In the genomic region with DNA sequence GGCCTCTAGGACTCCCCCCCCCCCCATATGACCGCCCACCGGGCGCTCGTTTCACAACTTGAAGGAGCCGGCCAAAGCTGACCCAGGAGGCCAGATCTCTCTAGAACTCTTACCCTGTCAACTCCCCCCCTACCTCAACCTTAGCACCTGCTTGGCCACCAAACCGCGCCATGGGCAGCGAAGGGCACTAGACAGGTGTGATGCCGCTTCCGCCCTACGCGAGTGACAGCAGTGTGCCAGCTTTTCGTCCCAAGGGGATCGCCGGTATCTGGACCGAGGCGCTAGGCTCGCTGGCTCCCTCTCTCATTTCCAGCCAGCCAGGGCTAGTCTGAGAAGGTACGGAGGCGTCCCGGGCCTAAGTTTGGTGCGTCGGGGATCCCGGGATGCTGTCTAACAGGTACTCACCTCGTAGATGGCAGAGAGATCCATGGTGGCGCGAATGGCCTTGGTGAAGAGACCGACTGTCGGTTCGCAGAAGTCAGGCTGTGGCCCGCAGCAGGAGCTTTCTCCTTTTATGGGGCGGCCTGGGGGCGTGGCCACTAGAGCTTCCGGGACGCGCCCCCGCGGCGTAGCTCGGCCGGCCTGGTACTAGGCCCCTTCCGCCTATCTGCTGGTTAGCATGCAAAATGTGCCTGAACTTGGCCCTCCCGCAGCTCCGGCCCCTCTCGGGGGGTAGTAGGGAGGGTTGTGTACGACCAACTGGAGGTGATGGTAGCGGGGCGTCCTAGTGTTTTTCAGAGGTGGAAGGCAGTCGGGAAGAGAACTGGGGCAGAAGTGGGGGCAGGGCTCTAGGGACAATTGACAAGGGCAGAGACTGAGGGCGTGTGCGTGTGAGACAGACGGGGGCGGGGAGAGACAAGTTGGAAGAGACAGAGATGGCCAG, we compare ENCODE assay signal across 8 mouse cellular contexts. TPM values are rescaled to one million over a fixed set of nuclear protein-coding genes. Genes with fewer than 3 reads are reported as not detected.
DNase-seq lines count a peak whose midpoint lies in the region; ATAC-seq and TF ChIP-seq lines count a peak whose summit lies in the region.

No protein-coding gene starts in this region.

- POLR2A ChIA-PET in Patski (lab: Charles Lee): interaction anchor here (1.4 to 4.6 kb wide), 2 partner anchors 7 to 13 kb away, joined by 5 to 14 read pairs; no protein-coding TSS in a partner anchor

- in situ Hi-C loops in Patski (cut with MboI; ENCODE audit: low pct_unique_long_range_greater_than_20kb): no loop called here

- no peaks in the 10 kb centered on the region for H3K9me3 ChIP-seq in hindbrain, embryonic 14.5 days (ENCODE audit: control insufficient read depth, low read length)

- peaks cover 36% of the 10 kb centered on the region for H3K4me1 ChIP-seq in hindbrain, embryonic 14.5 days (replicated peaks; ENCODE audit: control insufficient read depth, insufficient read depth, low read length)

- peak; percentile 29 for ATAC-seq in Patski
- ATAC-seq in hindbrain, embryonic 14.5 days (ENCODE audit: low FRiP score): peak; percentile 46
- peak; percentile 23 for ATAC-seq in megakaryocyte, adult 5-6 weeks (ENCODE audit: poor library complexity, severe bottlenecking)

- H3K36me3 ChIP-seq in hindbrain, embryonic 14.5 days (replicated peaks; ENCODE audit: control insufficient read depth, insufficient read depth): no peaks in the 10 kb centered on the region

- peak overlapping the region; percentile 53 for H3K4me3 ChIP-seq in hindbrain, embryonic 14.5 days (replicated peaks; ENCODE audit: low read length)
- H3K4me3 ChIP-seq in left cerebral cortex, adult 2 months: peak overlapping the region; percentile 54

- no peak for DNase-seq in Patski (ENCODE audit: low read depth, low spot score)
- peak; percentile 65 to 67 for DNase-seq in cerebellum, postnatal 14 days
- peak; percentile 62 to 78 for DNase-seq in frontal cortex, postnatal 25 days (ENCODE audit: low spot score in 2 of 2)
- peak; percentile 80 for DNase-seq in hindbrain, embryonic 14.5 days (ENCODE audit: low spot score)
- peak; percentile 78 to 82 for DNase-seq in left cerebral cortex, adult 2 months (ENCODE audit: extremely low spot score in 1 of 2, low spot score in 2 of 2)
- peak; percentile 80 for DNase-seq in right cerebral cortex, adult 18-20 months
- DNase-seq in urinary bladder, adult 2 months (ENCODE audit: low spot score): peak; percentile 97

- peak overlapping the region; percentile 56 for H3K27ac ChIP-seq in hindbrain, embryonic 14.5 days
- H3K27ac ChIP-seq in left cerebral cortex, adult 2 months: peak overlapping the region; percentile 84

- no peak for TF ChIP-seq CTCF in Patski (IDR thresholded peaks at IDR 0.05)
- TF ChIP-seq CTCF in left cerebral cortex, adult 2 months (IDR thresholded peaks at IDR 0.05): no peak

- intact Hi-C loops in left cerebral cortex, adult 2 months (cut with DNase I): no loop called here

- peak overlapping the region; percentile 83 for H3K4me2 ChIP-seq in hindbrain, embryonic 14.5 days (replicated peaks)

- WGBS in hindbrain, embryonic 14.5 days: under 1% methylated on average over 53 of the region's 53 CpGs

- peak overlapping the region; percentile 67 for H3K9ac ChIP-seq in hindbrain, embryonic 14.5 days

- H3K27me3 ChIP-seq in Patski: no peaks in the 10 kb centered on the region
- H3K27me3 ChIP-seq in hindbrain, embryonic 14.5 days (ENCODE audit: control insufficient read depth, insufficient read depth, low read length): no peaks in the 10 kb centered on the region

- CTCF ChIA-PET in Patski (lab: Charles Lee): interaction anchor here (1.5 kb wide), 1 partner anchor 31 kb away, joined by 5 read pairs; no protein-coding TSS in a partner anchor

RNA-seq across cellular contexts. Expression of a gene that starts 1.0 kb away (rescaled TPM):
- polyA plus RNA-seq in Patski (2021): 90.4 TPM
- 3.0 and 3.7 TPM in 2 replicates for polyA plus RNA-seq in hindbrain, embryonic 14.5 days (2014; fragmentation: Nextera tagmentation; extraction: Ambion mirVana)
- total RNA-seq in left cerebral cortex, adult 2 months (2021): 1 to 10 TPM; 2.3 to 2.8 TPM
- 350 and 368 TPM in 2 replicates for total RNA-seq in megakaryocyte, adult 5-6 weeks (2015)
- total RNA-seq in megakaryocyte, adult 5-6 weeks (2017): 118 and 143 TPM in 2 replicates
- polyA plus RNA-seq in urinary bladder, adult 2 months (2012; rRNA removed): 33.5 and 34.1 TPM in 2 replicates

RNA-seq across cellular contexts. Expression of a gene that starts 6.6 kb away (rescaled TPM):
- 45.3 TPM for polyA plus RNA-seq in Patski (2021)
- 21.5 and 25.5 TPM in 2 replicates for polyA plus RNA-seq in hindbrain, embryonic 14.5 days (2014; fragmentation: Nextera tagmentation; extraction: Ambion mirVana)
- 1 to 10 TPM; 7.1 to 7.7 TPM for total RNA-seq in left cerebral cortex, adult 2 months (2021)
- 11.5 and 15.2 TPM in 2 replicates for total RNA-seq in megakaryocyte, adult 5-6 weeks (2015)
- total RNA-seq in megakaryocyte, adult 5-6 weeks (2017): 6.1 and 6.3 TPM in 2 replicates
- 11.7 and 23.9 TPM in 2 replicates for polyA plus RNA-seq in urinary bladder, adult 2 months (2012; rRNA removed)

RNA-seq across cellular contexts. Expression of a gene that starts 13.5 kb away (rescaled TPM):
- polyA plus RNA-seq in Patski (2021): 32.4 TPM
- 39.2 and 44.5 TPM in 2 replicates for polyA plus RNA-seq in hindbrain, embryonic 14.5 days (2014; fragmentation: Nextera tagmentation; extraction: Ambion mirVana)
- total RNA-seq in left cerebral cortex, adult 2 months (2021): 10 to 100 TPM; 18.1 to 18.8 TPM
- total RNA-seq in megakaryocyte, adult 5-6 weeks (2015): 14.7 and 15.4 TPM in 2 replicates
- total RNA-seq in megakaryocyte, adult 5-6 weeks (2017): 9.0 and 9.4 TPM in 2 replicates
- 25.6 and 30.8 TPM in 2 replicates for polyA plus RNA-seq in urinary bladder, adult 2 months (2012; rRNA removed)

RNA-seq across cellular contexts. Expression of a gene that starts 13.7 kb away (rescaled TPM):
- 104 TPM for polyA plus RNA-seq in Patski (2021)
- polyA plus RNA-seq in hindbrain, embryonic 14.5 days (2014; fragmentation: Nextera tagmentation; extraction: Ambion mirVana): 73.9 and 74.3 TPM in 2 replicates
- total RNA-seq in left cerebral cortex, adult 2 months (2021): 10 to 100 TPM; 65.7 to 66.8 TPM
- total RNA-seq in megakaryocyte, adult 5-6 weeks (2015): 42.1 and 46.8 TPM in 2 replicates
- total RNA-seq in megakaryocyte, adult 5-6 weeks (2017): 129 and 153 TPM in 2 replicates
- polyA plus RNA-seq in urinary bladder, adult 2 months (2012; rRNA removed): 108 and 130 TPM in 2 replicates

RNA-seq across cellular contexts. Expression of a gene that starts 28.6 kb away (rescaled TPM):
- polyA plus RNA-seq in Patski (2021): 713 TPM
- 521 and 677 TPM in 2 replicates for polyA plus RNA-seq in hindbrain, embryonic 14.5 days (2014; fragmentation: Nextera tagmentation; extraction: Ambion mirVana)
- total RNA-seq in left cerebral cortex, adult 2 months (2021): 100 to 1,000 TPM; 440 to 450 TPM
- 2,258 and 2,353 TPM in 2 replicates for total RNA-seq in megakaryocyte, adult 5-6 weeks (2015)
- 250 and 448 TPM in 2 replicates for total RNA-seq in megakaryocyte, adult 5-6 weeks (2017)
- polyA plus RNA-seq in urinary bladder, adult 2 months (2012; rRNA removed): 1,939 and 2,023 TPM in 2 replicates
